Mouse (Mus musculus) liver, adult 2 months (tissue): ENCODE results near the gene Atrn. TPM values are rescaled to one million over a fixed set of nuclear protein-coding genes. Genes with fewer than 3 reads are reported as not detected.

Source experiments
- DNase-seq: peaks from one replicate; pipeline ENCODE4 v3.0.0-alpha.2; 2011; ENCODE audit warnings: low read depth, low spot score; ENCODE audit errors: extremely low read depth
- H3K27ac ChIP-seq: fragments of 200-500 bp; replicated peaks from 2 replicates; pipeline ENCODE4 v1.5.1; 2012; ENCODE audit warnings: low read depth, mild to moderate bottlenecking, control low read depth, inconsistent platforms, low read length; ENCODE audit not compliant: insufficient read depth
- H3K27me3 ChIP-seq: fragments of 200-500 bp; 2 replicates; pipeline ENCODE4 v1.6.1; 2012; ENCODE audit warnings: mild to moderate bottlenecking, moderate library complexity, low read length, inconsistent platforms; ENCODE audit not compliant: control insufficient read depth, insufficient read depth
- H3K36me3 ChIP-seq: fragments of 200-500 bp; 2 replicates; pipeline ENCODE4 v1.6.1; 2012; ENCODE audit warnings: low read length, inconsistent platforms; ENCODE audit not compliant: control insufficient read depth, insufficient read depth
- H3K4me1 ChIP-seq: fragments of 200-500 bp; 2 replicates; pipeline ENCODE4 v1.6.1; 2011; ENCODE audit warnings: low read length; ENCODE audit not compliant: control insufficient read depth, insufficient read depth
- H3K4me3 ChIP-seq: fragments of 200-500 bp; 2 replicates; pipeline ENCODE4 v1.5.1; 2011; ENCODE audit warnings: low read depth, mild to moderate bottlenecking, control low read depth, low read length, moderate library complexity; ENCODE audit not compliant: insufficient read depth
- H3K79me2 ChIP-seq: fragments of 200-500 bp; 2 replicates; pipeline ENCODE4 v1.6.1; 2012; ENCODE audit warnings: inconsistent platforms, mild to moderate bottlenecking, low read length, moderate library complexity; ENCODE audit not compliant: control insufficient read depth, insufficient read depth
- H3K9ac ChIP-seq: fragments of 200-500 bp; 2 replicates; pipeline ENCODE4 v1.6.1; 2012; ENCODE audit warnings: low read depth, mild to moderate bottlenecking, control low read depth, inconsistent platforms, low read length
- CTCF ChIP-seq: fragments of 200-500 bp; IDR thresholded peaks from 2 replicates; pipeline ENCODE4 v1.5.1; 2011; ENCODE audit warnings: low read depth, low read length, control low read depth
- POLR2A ChIP-seq: fragments of 200-500 bp; IDR thresholded peaks from 2 replicates; pipeline ENCODE4 v1.6.1; 2011; ENCODE audit warnings: low read length, control low read depth; ENCODE audit not compliant: insufficient read depth; ENCODE audit errors: extremely low read depth
- WGBS: fragments of 180-500 bp; shearing (Covaris S2); methylation state at CpG from one replicate; pipeline ENCODE4 v1.1.7; 2018; 5-methylcytosine and 5-hydroxymethylcytosine counted together
- polyA plus RNA-seq: library from polyadenylated mRNA; depleted of rRNA; stranded (reverse); fragments of >200 nt; gene quantifications from 2 replicates; pipeline ENCODE4 v1.2.3, GENCODE M21; 2012
- total RNA-seq: library from RNA; depleted of rRNA; stranded (reverse); fragments of >200 nt; gene quantifications from 2 replicates; pipeline ENCODE4 v1.2.3, GENCODE M21; 2014

Atrn gene
- total and polyA plus RNA-seq, 2 experiments, result 16.6 to 27.2 TPM

DNA sequence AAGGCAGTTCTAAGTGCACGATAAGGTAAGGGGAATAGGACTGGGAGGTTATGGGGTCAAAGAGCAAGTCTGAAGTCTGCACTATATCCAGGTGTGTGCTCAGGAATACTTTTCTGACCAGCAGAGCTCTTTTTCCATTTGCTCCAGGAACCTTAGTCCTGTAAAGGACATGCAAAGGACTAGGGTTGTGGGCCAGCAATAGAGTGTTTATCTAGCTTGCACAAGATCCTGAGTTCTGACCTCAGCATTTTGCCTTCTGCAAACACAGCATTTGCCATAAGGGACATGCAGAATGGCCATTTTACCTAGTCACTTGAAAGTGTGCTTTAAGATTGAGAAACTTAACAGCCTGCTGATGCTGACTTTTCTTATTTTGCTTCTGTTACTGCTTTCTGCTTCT is 58.7 kb downstream of the Atrn start:
- TF ChIP-seq POLR2A, result no peak
- TF ChIP-seq CTCF, result no peak
- no peak overlapping the region for H3K4me3 ChIP-seq
- H3K27me3 ChIP-seq, result no peaks in the 10 kb centered on the region
- H3K4me1 ChIP-seq, result peaks cover 16% of the 10 kb centered on the region
- 22% methylated on average over 1 of the region's 1 CpGs for WGBS
- peak; percentile 97 for DNase-seq
- H3K36me3 ChIP-seq, result peaks cover 49% of the 10 kb centered on the region
- H3K79me2 ChIP-seq, result peaks cover 5% of the 10 kb centered on the region; the same call in 1 of the 2 replicates
- H3K27ac ChIP-seq, result peak overlapping the region; percentile 58
- no peak overlapping the region for H3K9ac ChIP-seq

- Histone ChIP-seq H3K36me3 (peaks cover 78% of the 10 kb centered on the region), H3K4me1 (peaks cover 2% of the 10 kb centered on the region), H3K27me3 (no peaks in the 10 kb centered on the region), H3K4me3 (no peak overlapping the region), H3K9ac (no peak overlapping the region), H3K27ac (no peak overlapping the region), H3K79me2 (peaks cover 3% of the 10 kb centered on the region; the same call in 1 of the 2 replicates)
- WGBS, result 88% methylated on average over 4 of the region's 4 CpGs
- no peak for DNase-seq
- no peak for TF ChIP-seq CTCF
- TF ChIP-seq POLR2A, result no peak
These were observed 64.7 kb downstream of the Atrn start for GRCm38 (mm10) chr2:130971030-130971429.

GRCm38 (mm10) chr2:130972386-130972785 is 66.1 kb downstream of the Atrn start:
- Histone ChIP-seq H3K4me3 (no peak overlapping the region), H3K27ac (no peak overlapping the region), H3K79me2 (peaks cover 5% of the 10 kb centered on the region; the same call in 1 of the 2 replicates), H3K36me3 (peaks cover 80% of the 10 kb centered on the region), H3K9ac (no peak overlapping the region), H3K4me1 (no peaks in the 10 kb centered on the region), H3K27me3 (no peaks in the 10 kb centered on the region)
- WGBS, result 96% methylated on average over 4 of the region's 4 CpGs
- TF ChIP-seq POLR2A, result no peak
- TF ChIP-seq CTCF, result no peak
- DNase-seq, result no peak

- DNase-seq, result no peak
- no peaks in the 10 kb centered on the region for H3K4me1 ChIP-seq
- H3K27ac ChIP-seq, result no peak overlapping the region
- H3K9ac ChIP-seq, result no peak overlapping the region
- 94% methylated on average over 1 of the region's 1 CpGs for WGBS
- H3K36me3 ChIP-seq, result peaks cover 80% of the 10 kb centered on the region
- peaks cover 5% of the 10 kb centered on the region; the same call in 1 of the 2 replicates for H3K79me2 ChIP-seq
- H3K4me3 ChIP-seq, result no peak overlapping the region
- H3K27me3 ChIP-seq, result no peaks in the 10 kb centered on the region
- TF ChIP-seq POLR2A, result no peak
- TF ChIP-seq CTCF, result no peak
These were observed 68.6 kb downstream of the Atrn start for GRCm38 (mm10) chr2:130974928-130975327.

GRCm38 (mm10) chr2:130977589-130977988 is 71.3 kb downstream of the Atrn start:
- TF ChIP-seq POLR2A (no peak), CTCF (no peak)
- no peak for DNase-seq
- peaks cover 5% of the 10 kb centered on the region; the same call in 1 of the 2 replicates for H3K79me2 ChIP-seq
- H3K27ac ChIP-seq, result no peak overlapping the region
- no peak overlapping the region for H3K9ac ChIP-seq
- no peak overlapping the region for H3K4me3 ChIP-seq
- no peaks in the 10 kb centered on the region for H3K27me3 ChIP-seq
- no peaks in the 10 kb centered on the region for H3K4me1 ChIP-seq
- H3K36me3 ChIP-seq, result peaks cover 74% of the 10 kb centered on the region

GRCm38 (mm10) chr2:130978058-130978847 is 72.0 kb downstream of the Atrn start:
- TF ChIP-seq CTCF (no peak), POLR2A (no peak)
- Histone ChIP-seq H3K4me3 (no peak overlapping the region), H3K36me3 (peaks cover 79% of the 10 kb centered on the region), H3K9ac (no peak overlapping the region), H3K4me1 (no peaks in the 10 kb centered on the region), H3K27me3 (no peaks in the 10 kb centered on the region), H3K27ac (no peak overlapping the region), H3K79me2 (peaks cover 5% of the 10 kb centered on the region; the same call in 1 of the 2 replicates)
- WGBS, result 91% methylated on average over 10 of the region's 10 CpGs
- no peak for DNase-seq
